Comparison of ENCODE assay signal across 8 mouse cellular contexts in the genomic region with DNA sequence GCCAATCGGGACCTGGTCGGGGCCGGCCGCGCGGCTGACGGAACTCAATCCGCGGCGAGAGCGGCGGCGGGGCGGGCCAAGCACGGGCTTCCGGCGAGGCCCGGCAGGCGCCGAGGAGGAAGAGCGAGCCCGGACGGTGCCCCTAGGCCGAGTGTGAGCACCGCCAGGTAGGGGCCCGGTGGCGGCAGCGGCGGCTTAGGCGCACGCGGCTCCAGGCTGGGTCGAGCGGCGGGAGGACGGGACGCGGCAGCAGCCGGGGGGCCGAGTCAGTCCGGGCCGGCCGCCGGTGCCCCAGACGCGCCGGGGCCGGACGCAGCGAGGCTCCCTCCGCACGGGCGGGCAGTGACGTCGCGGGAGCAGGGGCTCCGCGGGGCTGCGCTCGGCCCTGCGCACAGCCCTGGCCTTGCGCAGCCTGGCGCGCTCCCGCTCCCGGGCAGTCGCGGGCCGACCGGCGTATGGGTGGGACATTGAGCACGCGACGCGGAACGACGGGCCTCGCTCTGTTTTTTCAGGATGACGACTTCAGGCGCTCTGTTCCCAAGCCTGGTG. TPM values are rescaled to one million over a fixed set of nuclear protein-coding genes. Genes with fewer than 3 reads are reported as not detected.
DNase-seq lines count a peak whose midpoint lies in the region; ATAC-seq and TF ChIP-seq lines count a peak whose summit lies in the region.

No protein-coding gene starts in this region.

- no peaks in the 10 kb centered on the region for H3K27me3 ChIP-seq in kidney, embryonic 14.5 days (ENCODE audit: control insufficient read depth, insufficient read depth, low read length)
- no peaks in the 10 kb centered on the region for H3K27me3 ChIP-seq in G1E (ENCODE audit: insufficient read depth, low read length)
- no peaks in the 10 kb centered on the region for H3K27me3 ChIP-seq in embryonic facial prominence, embryonic 15.5 days
- no peaks in the 10 kb centered on the region for H3K27me3 ChIP-seq in limb, embryonic 12.5 days
- H3K27me3 ChIP-seq in neural tube, embryonic 14.5 days (ENCODE audit: control insufficient read depth, insufficient read depth, low read length) = no peaks in the 10 kb centered on the region

- no peak for DNase-seq in kidney, postnatal 36 days
- peak; percentile 86 for DNase-seq in G1E (ENCODE audit: low spot score)
- DNase-seq in gastrocnemius, postnatal 25 days = no peak
- DNase-seq in thymus, adult 18-20 months = no peak

- H3K27ac ChIP-seq in kidney, embryonic 14.5 days (ENCODE audit: low read depth, low read length) = peak overlapping the region; percentile 74
- peak overlapping the region; percentile 92 for H3K27ac ChIP-seq in embryonic facial prominence, embryonic 15.5 days (replicated peaks)
- H3K27ac ChIP-seq in limb, embryonic 12.5 days = peak overlapping the region; percentile 89
- H3K27ac ChIP-seq in neural tube, embryonic 14.5 days (ENCODE audit: low read depth, low read length) = peak overlapping the region; percentile 91

- 0% methylated on average over 51 of the region's 80 CpGs for WGBS in kidney, embryonic 14.5 days
- under 1% methylated on average over 79 of the region's 80 CpGs for WGBS in embryonic facial prominence, embryonic 15.5 days
- WGBS in limb, embryonic 12.5 days = under 1% methylated on average over 80 of the region's 80 CpGs
- under 1% methylated on average over 67 of the region's 80 CpGs for WGBS in neural tube, embryonic 14.5 days

- H3K9me3 ChIP-seq in kidney, embryonic 14.5 days (ENCODE audit: control insufficient read depth, low read length) = no peaks in the 10 kb centered on the region
- no peaks in the 10 kb centered on the region for H3K9me3 ChIP-seq in G1E (replicated peaks)
- H3K9me3 ChIP-seq in embryonic facial prominence, embryonic 15.5 days (replicated peaks) = no peaks in the 10 kb centered on the region
- H3K9me3 ChIP-seq in limb, embryonic 12.5 days = no peaks in the 10 kb centered on the region
- H3K9me3 ChIP-seq in neural tube, embryonic 14.5 days (ENCODE audit: control insufficient read depth, low read length) = no peaks in the 10 kb centered on the region

- H3K36me3 ChIP-seq in kidney, embryonic 14.5 days (ENCODE audit: control insufficient read depth, insufficient read depth, low read length) = peaks cover 34% of the 10 kb centered on the region
- H3K36me3 ChIP-seq in G1E (replicated peaks) = peaks cover 72% of the 10 kb centered on the region
- H3K36me3 ChIP-seq in embryonic facial prominence, embryonic 15.5 days = peaks cover 32% of the 10 kb centered on the region
- peaks cover 38% of the 10 kb centered on the region for H3K36me3 ChIP-seq in limb, embryonic 12.5 days
- peaks cover 23% of the 10 kb centered on the region for H3K36me3 ChIP-seq in neural tube, embryonic 14.5 days (ENCODE audit: control insufficient read depth, insufficient read depth, low read length)

- peak overlapping the region; percentile 90 for H3K4me2 ChIP-seq in kidney, embryonic 14.5 days (replicated peaks; ENCODE audit: low read depth, low read length)
- peak overlapping the region; percentile 85 for H3K4me2 ChIP-seq in embryonic facial prominence, embryonic 15.5 days (replicated peaks)
- peak overlapping the region; percentile 99 for H3K4me2 ChIP-seq in limb, embryonic 12.5 days
- H3K4me2 ChIP-seq in neural tube, embryonic 14.5 days (ENCODE audit: low read depth, low read length) = peak overlapping the region; percentile 65

- H3K9ac ChIP-seq in kidney, embryonic 14.5 days (ENCODE audit: low read depth, low read length) = peak overlapping the region; percentile 80
- H3K9ac ChIP-seq in embryonic facial prominence, embryonic 15.5 days = peak overlapping the region; percentile 97
- H3K9ac ChIP-seq in limb, embryonic 12.5 days (replicated peaks) = peak overlapping the region; percentile 94
- H3K9ac ChIP-seq in neural tube, embryonic 14.5 days (replicated peaks; ENCODE audit: low read depth, low read length) = peak overlapping the region; percentile 94

- peak; percentile 70 for ATAC-seq in kidney, embryonic 14.5 days (ENCODE audit: low FRiP score, low TSS enrichment)
- no peak for ATAC-seq in G1E (ENCODE audit: extremely low read depth, insufficient number of reproducible peaks, low FRiP score, poor library complexity, severe bottlenecking)
- peak; percentile 65 for ATAC-seq in embryonic facial prominence, embryonic 15.5 days (ENCODE audit: insufficient number of reproducible peaks, low FRiP score, low TSS enrichment, low read depth)
- ATAC-seq in limb, embryonic 12.5 days (ENCODE audit: insufficient number of reproducible peaks, insufficient read depth, low FRiP score, low TSS enrichment, low read depth) = peak; percentile 63
- ATAC-seq in neural tube, embryonic 14.5 days (ENCODE audit: low read depth) = peak; percentile 68

- peaks cover 18% of the 10 kb centered on the region for H3K4me1 ChIP-seq in kidney, embryonic 14.5 days (ENCODE audit: control insufficient read depth, insufficient read depth, low read length)
- H3K4me1 ChIP-seq in G1E (ENCODE audit: insufficient read depth, low read depth, low read length) = peaks cover 50% of the 10 kb centered on the region
- H3K4me1 ChIP-seq in embryonic facial prominence, embryonic 15.5 days = peaks cover 25% of the 10 kb centered on the region
- H3K4me1 ChIP-seq in limb, embryonic 12.5 days (replicated peaks) = peaks cover 19% of the 10 kb centered on the region
- H3K4me1 ChIP-seq in neural tube, embryonic 14.5 days (ENCODE audit: control insufficient read depth, insufficient read depth, low read length) = peaks cover 11% of the 10 kb centered on the region

- no peak for TF ChIP-seq CTCF in G1E (IDR thresholded peaks at IDR 0.05; ENCODE audit: low read depth, low read length)

- H3K4me3 ChIP-seq in kidney, embryonic 14.5 days (ENCODE audit: low read length) = peak overlapping the region; percentile 62
- H3K4me3 ChIP-seq in G1E (ENCODE audit: low read depth, low read length) = peak overlapping the region; percentile 91
- peak overlapping the region; percentile 99 for H3K4me3 ChIP-seq in embryonic facial prominence, embryonic 15.5 days (replicated peaks)
- peak overlapping the region; percentile 98 for H3K4me3 ChIP-seq in limb, embryonic 12.5 days (replicated peaks)
- H3K4me3 ChIP-seq in neural tube, embryonic 14.5 days (ENCODE audit: low read depth, low read length) = peak overlapping the region; percentile 91

RNA-seq across cellular contexts. Expression of gene Adrm1, which starts 0.3 kb away (rescaled TPM):
- polyA plus RNA-seq in kidney, embryonic 14.5 days (2014; fragmentation: Nextera tagmentation; extraction: Ambion mirVana) = 159 and 160 TPM in 2 replicates
- total RNA-seq in G1E (2014; fragmentation: Nextera tagmentation) (140 and 155 TPM in 2 replicates), G1E (2017) (66.4 and 74.4 TPM in 2 replicates)
- 554 and 822 TPM in 2 replicates for polyA plus RNA-seq in G1E (2012)
- 176 and 190 TPM in 2 replicates for polyA plus RNA-seq in embryonic facial prominence, embryonic 15.5 days (2015; fragmentation: Nextera tagmentation; extraction: Ambion mirVana)
- 207 and 212 TPM in 2 replicates for polyA plus RNA-seq in limb, embryonic 12.5 days (2016; fragmentation: Nextera tagmentation; extraction: Ambion mirVana)
- 147 and 154 TPM in 2 replicates for polyA plus RNA-seq in neural tube, embryonic 14.5 days (2014; fragmentation: Nextera tagmentation; extraction: Ambion mirVana)
- 100 to 1,000 TPM in 1 of 2 experiments, 10 to 100 TPM in 1; 88.2 to 102 TPM for total RNA-seq in gastrocnemius, postnatal 25 days (2021)

RNA-seq across cellular contexts. Expression of gene Osbpl2, which starts 52.5 kb away (rescaled TPM):
- polyA plus RNA-seq in kidney, embryonic 14.5 days (2014; fragmentation: Nextera tagmentation; extraction: Ambion mirVana) = 18.4 and 34.4 TPM in 2 replicates
- total RNA-seq in G1E (2014; fragmentation: Nextera tagmentation) (20.9 and 25.6 TPM in 2 replicates), G1E (2017) (24.5 and 25.0 TPM in 2 replicates)
- polyA plus RNA-seq in G1E (2012) = 16.3 and 22.0 TPM in 2 replicates
- 42.6 and 43.0 TPM in 2 replicates for polyA plus RNA-seq in embryonic facial prominence, embryonic 15.5 days (2015; fragmentation: Nextera tagmentation; extraction: Ambion mirVana)
- 33.0 and 36.0 TPM in 2 replicates for polyA plus RNA-seq in limb, embryonic 12.5 days (2016; fragmentation: Nextera tagmentation; extraction: Ambion mirVana)
- polyA plus RNA-seq in neural tube, embryonic 14.5 days (2014; fragmentation: Nextera tagmentation; extraction: Ambion mirVana) = 77.4 and 78.2 TPM in 2 replicates
- total RNA-seq in gastrocnemius, postnatal 25 days (2021) = 10 to 100 TPM; 15.4 to 16.0 TPM

RNA-seq across cellular contexts. Expression of gene Lama5, which starts 54.1 kb away (rescaled TPM):
- 43.1 and 54.1 TPM in 2 replicates for polyA plus RNA-seq in kidney, embryonic 14.5 days (2014; fragmentation: Nextera tagmentation; extraction: Ambion mirVana)
- total RNA-seq in G1E (2014; fragmentation: Nextera tagmentation) (65.1 and 99.6 TPM in 2 replicates), G1E (2017) (25.4 and 25.5 TPM in 2 replicates)
- 64.8 and 69.2 TPM in 2 replicates for polyA plus RNA-seq in G1E (2012)
- 28.0 and 37.2 TPM in 2 replicates for polyA plus RNA-seq in embryonic facial prominence, embryonic 15.5 days (2015; fragmentation: Nextera tagmentation; extraction: Ambion mirVana)
- 20.9 and 22.3 TPM in 2 replicates for polyA plus RNA-seq in limb, embryonic 12.5 days (2016; fragmentation: Nextera tagmentation; extraction: Ambion mirVana)
- polyA plus RNA-seq in neural tube, embryonic 14.5 days (2014; fragmentation: Nextera tagmentation; extraction: Ambion mirVana) = 1.2 and 2.0 TPM in 2 replicates
- total RNA-seq in gastrocnemius, postnatal 25 days (2021) = 10 to 100 TPM in 1 of 2 experiments, 1 to 10 TPM in 1; 8.0 to 10.0 TPM
